Mouse (Mus musculus) urinary bladder, adult 18-20 months (tissue): Measurements from ENCODE around the gene Zfp558.
"Not testable (repeated sequence)": the region's sequence is repeated elsewhere in the genome, so short reads cannot be mapped to it uniquely, and the experiment has no call there.

ENCODE experiments used
- DNase-seq, 2 experiments: peaks; one replicate each; pipeline ENCODE4 v3.0.0; 2022; ENCODE audit warnings: low spot score in 2 of 2, mixed read lengths in 2 of 2

The Zfp558 gene

DNA sequence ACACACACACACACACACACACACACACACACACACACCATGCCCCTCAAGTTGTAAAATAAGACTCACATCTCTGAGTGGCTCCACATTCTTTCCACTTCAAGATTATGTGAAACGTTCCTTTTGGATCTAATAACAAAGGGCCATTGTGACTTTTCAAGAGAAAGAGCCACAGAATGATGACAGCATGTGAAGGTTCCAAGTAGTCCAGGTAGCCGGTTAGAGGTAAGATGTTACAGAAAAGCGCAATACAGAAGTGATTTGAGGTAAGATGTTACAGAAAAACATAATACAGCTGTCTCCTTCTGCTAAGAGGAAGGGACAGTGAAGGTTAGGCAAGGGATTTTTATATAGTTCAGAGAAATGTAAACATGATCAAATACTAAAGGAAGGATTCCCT lies at the start of gene Zfp558, which contains the start of gene Mbd3l1:
Gene Zfp558, minus strand, starts transcription at position 101 of the 400 bp plus-strand sequence.
Gene Mbd3l1, plus strand, starts transcription at position 192 of the 400 bp plus-strand sequence.
- DNase-seq: no peak

DNA sequence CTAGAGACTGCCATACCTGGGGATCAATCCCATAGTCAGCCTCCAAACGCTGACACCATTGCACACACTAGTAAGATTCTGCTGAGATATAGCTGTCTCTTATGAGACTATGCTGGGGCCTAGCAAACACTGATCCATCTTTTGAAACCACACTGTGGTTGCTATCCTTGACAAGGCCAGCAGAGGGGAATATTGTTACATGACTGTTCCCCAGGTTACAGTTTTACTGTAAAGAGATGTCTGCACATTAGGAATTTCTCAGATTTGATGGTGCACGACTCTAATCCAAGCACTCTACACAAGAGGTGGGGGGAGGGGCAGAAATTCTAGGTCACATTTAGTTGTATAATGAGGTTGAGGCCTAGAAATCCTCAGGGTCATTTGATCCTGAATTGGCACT lies 30.0 kb upstream of the Zfp558 start:
- no peak for DNase-seq

DNA sequence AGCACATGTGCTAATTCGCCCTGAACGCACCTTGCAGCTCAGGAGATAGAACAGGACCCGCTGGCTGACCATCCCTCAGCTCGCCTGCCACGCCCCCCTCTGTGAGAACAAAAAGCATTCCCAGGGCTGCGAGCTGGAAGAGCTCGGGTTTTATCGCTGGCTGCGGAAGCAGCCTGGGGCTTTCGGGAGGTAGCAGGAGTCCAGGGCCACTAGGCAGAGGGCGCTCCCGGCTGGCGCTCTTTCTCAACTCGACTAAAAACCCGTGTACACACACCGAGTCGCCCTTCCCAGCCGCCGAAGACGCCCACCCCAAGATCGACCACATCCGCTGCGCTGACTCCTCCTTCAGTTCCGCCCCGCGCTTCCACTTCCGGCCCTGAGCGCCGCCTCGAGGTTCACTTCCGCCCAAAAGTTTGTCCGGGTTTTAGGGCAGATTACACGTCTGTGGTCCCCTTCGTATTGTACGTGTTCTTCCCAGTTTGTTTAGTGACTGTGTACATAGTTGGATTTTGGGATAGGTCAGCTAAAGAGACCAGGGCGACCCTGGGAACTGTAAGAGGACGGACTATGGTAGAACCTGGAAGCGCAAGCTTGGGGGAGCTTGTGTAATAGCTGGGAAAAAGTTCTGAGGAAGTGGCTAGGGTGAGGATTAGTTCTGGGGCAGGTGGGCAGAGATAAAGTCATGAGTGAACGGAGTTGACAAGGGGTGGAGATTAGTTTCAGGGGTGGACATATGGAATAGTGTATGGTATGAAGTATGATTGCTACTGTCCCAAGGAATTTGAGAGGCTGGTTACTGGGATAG lies 4.5 kb downstream of the Zfp558 start:
- DNase-seq: peak; percentile 43 to 48

DNA sequence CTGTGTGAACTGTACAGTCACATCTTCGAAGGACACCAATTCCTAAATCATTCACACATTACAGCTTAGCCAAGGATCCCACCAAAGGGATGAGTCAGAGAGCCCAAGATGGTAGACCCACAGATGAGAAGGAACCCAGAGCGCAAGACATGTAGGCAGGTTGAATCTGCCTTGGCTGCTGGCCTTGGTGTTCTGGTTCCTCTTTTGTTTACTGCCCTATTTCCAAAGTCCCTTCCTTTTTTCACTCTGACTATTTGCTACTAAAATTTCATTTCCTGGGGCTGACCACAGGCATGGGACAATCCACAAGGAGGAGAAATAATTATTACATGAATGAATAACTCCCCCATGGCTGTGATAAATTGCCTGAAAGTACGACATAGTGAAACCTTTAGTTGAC lies 10.1 kb downstream of the Zfp558 start:
- DNase-seq: no peak

DNA sequence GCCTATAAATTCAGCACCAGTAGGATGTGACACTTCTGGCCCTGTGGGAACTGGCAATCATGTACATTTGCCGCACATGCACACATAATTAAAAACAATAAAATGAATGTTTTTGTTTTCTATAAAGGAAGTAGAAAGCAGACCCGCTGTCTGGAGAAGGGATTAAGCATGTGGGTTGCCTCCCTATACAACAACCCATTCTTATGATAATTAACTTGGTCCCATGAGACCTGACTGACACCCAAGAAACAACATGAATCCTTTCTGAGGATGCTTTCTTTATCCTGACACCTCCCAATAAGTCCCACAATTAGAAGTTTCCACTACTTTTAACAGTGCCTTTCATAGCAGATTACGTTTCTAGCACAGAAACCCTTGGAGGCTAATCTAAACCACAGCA lies 10.7 kb downstream of the Zfp558 start:
- DNase-seq: no peak

DNA sequence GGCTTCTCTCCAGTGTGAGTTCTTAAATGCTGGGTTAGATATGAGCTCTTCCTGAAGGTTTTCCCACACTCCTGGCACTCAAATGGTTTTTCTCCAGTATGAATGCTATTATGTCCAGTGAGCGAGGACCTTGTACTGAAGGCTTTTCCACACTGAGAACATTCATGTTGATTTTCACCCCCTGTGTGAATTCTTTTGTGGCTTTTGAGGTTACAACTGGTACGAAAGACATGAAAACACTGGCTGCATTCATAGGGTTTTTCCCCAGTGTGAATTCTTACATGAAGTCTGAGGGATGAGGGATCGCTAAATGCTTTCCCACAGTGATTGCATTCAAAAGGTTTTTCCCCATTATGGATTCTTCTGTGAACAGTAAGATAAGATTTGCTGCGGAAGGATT lies 21.5 kb downstream of the Zfp558 start:
- DNase-seq: no peak

DNA sequence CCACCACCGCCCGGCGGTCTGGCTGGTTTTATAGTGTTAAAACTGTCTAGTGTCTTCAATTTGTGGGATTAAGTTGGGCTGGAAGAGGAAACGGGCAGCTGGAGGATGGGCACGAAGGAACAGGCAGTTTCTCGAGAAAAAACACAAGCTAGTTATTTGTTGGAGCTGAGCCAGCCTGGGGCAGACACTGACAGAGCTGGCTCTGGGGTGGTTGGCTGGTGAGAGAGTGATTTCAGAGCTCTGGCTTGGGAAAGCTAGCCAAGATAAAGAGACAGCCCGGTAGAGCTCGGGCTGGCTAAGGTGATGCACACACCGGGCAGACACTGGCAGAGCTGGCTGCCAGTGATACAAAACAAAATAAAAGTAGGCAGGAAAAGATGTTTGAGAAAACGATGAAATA lies 46.4 kb downstream of the Zfp558 start:
- DNase-seq: no peak

DNA sequence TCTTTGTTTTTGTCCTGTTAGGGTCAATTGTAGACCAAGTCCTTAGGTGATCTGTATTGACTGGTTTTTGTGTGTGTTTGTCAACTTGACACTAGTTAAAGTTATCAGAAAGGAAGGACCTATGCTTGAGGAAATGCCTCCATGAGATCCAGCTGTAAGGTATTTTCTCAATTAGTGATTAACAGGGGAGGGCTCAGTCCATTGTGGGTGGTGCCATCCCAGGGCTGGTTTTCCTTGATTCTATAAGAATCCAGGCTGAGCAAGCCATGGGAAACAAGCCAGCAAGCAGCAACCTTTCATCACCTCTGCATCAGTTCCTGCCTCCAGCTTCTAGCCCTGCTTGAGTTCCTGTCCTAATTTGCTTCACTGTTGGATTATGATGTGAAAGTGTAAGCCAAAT lies 47.7 kb downstream of the Zfp558 start, which contains the start of gene Mbd3l2:
Gene Mbd3l2, plus strand, starts transcription at position 301 of the 400 bp plus-strand sequence.
- no peak for DNase-seq

DNA sequence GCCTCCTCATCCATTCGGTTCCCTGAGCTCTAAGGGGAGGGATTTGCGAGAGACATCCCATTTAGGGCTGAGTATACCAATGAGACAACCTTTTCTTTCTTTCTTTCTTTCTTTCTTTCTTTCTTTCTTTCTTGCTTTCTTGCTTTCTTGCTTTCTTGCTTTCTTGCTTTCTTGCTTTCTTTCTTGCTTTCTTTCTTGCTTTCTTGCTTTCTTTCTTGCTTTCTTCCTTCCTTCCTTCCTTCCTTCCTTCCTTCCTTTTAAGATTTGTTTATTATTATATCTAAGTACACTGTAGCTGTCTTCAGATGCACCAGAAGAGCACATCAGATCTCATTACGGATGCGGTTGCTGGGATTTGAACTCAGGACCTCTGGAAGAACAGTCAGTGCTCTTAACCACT lies 65.7 kb downstream of the Zfp558 start:
- DNase-seq: not testable (repeated sequence)
